Mouse (Mus musculus): ENCODE results near the gene Wtap.
"Not testable (repeated sequence)": the region's sequence is repeated elsewhere in the genome, so short reads cannot be mapped to it uniquely, and the experiment has no call there.

Gene Wtap

GRCm38 (mm10) chr17:12994069-12994468, at the start of gene Wtap:
TSS of gene Wtap (minus strand) at chr17:12994169.
- DNase-seq (ENCODE audit: low spot score) = no peak

DNA sequence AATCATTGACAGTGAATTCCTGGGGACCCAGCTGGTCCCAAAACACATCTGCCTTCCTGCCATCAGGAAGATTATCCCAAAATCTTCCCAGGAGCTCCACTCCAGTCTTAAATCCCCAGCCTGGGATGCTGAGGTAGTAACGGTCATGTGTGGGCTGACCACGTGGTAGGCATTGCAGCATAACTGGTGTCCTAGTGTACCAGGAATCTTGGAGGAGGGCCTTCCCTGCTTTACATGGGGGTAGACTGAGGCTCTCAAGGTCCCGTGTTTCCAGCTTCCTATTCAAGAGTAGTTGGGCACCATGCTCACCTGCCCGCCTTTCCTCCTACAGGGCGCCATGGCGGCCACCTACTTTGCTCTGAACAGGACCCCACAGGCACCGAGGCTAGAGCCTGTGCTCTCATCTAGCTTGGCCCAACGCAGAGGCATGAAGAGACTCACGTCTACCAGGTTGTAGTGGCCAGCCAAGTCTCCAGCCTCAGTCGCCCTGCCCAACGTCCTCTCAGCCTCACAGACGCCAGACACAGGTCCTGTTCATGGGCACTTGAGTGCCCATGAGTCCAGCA, 42.7 kb upstream of the Wtap start:
- DNase-seq (ENCODE audit: low spot score) = not testable (repeated sequence)

DNA sequence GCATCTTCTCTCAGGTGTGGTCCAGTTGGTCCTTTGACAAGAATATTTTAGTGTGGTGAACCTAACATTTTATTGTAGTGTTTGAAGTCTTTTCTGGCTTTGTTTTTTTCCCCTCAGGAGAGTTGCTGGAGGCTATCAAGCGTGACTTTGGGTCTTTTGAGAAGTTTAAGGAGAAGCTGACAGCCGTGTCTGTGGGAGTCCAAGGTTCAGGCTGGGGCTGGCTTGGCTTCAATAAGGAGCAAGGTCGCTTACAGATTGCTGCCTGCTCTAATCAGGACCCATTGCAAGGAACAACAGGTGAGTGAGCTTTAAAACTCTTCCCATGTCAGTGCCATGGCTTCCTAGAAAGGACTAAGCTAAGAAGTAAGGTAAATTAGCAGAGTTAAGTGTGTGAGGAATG, 19.3 kb upstream of the Wtap start:
- DNase-seq (ENCODE audit: low spot score) = no peak

DNA sequence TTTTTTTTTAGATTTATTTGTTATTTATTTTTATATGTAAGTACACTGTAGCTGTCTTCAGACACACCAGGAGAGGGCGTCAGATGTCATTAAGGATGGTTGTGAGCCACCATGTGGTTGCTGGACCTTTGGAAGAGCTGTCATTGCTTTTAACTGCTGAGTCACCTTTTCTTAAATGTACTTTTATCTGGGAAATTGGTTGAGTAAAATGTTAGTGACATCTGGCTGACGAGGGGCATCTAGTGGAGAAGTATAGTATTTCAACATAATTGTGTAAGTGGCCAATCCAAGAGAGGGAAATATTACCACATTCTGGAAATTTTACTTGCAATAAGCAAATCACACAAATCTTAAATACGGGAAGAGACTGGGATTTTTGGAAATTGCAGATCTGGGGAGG, 15.9 kb upstream of the Wtap start:
- no peak for DNase-seq (ENCODE audit: low spot score)

DNA sequence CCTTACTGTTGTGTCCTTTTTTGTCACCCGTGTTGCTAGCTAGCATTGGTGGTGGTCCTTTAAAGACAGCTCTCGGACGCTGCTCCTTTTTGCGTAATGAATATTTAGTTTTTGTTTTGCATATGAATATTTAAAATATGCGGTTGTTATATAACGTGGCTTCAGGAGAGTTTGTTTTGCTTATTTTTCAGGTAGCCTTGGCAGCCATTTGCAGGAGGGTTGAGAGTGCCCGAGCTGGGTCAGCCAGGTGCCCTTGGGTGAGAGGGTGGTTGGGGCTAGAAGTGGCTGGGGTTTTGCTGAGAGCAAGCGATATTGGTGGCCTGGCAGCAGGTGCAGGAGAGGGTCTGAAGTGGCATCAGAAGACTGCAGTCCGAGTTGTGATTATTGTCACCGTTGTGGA, 14.6 kb upstream of the Wtap start:
- DNase-seq (ENCODE audit: low spot score) = no peak

DNA sequence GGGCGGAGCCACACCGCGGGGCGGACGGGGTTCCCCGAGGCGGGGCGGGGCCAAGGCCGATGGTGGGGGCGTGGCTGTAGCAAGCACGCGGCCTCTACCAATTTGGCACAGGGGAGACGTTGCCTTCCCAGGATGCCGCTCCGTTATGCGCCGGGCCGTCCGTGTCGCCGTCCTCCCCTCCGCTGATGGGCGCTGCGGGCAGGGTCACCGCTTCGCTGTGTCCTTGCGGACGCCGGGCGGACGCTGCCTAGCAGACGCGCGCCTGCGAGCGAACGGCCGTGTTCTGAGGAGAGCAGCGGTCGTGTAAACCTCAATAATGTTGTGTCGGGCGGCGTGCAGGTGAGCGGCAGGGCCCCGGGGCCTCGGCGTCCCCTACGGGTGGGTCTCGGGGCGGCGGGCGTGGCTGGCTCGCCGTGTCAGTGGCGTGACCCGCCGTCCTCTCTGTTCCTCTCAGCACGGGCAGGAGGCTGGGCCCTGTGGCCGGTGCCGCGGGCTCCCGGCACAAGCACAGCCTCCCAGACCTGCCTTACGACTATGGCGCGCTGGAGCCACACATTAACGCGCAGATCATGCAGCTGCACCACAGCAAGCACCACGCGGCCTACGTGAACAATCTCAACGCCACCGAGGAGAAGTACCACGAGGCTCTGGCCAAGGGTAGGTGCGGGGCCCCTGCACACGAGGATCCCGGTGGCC, 13.9 kb upstream of the Wtap start:
- peak; percentile 96 for DNase-seq (ENCODE audit: low spot score)

- no peak for DNase-seq (ENCODE audit: low spot score)
Observed at GRCm38 (mm10) chr17:13006984-13007383, 13.0 kb upstream of the Wtap start.

DNA sequence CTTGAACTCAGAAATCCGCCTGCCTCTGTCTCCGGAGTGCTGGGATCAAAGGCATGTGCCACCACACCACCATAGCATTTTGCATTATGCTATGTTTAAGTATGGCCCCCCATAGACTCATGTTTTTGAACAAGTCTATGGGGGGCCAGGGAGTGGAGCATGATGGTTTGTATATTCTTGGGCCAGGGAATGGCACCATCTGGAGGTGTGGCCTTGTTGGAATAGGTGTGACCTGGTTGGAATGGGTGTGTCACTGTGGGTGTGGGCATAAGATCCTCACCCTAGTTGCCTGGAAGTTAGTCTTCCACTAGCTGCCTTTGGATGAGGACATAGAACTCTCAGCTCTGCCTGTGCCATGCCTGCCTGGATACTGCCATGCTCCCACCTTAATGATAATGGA, 12.6 kb upstream of the Wtap start, which contains the start of gene Sod2:
Gene Sod2 (plus strand): TSS at position 301 of the 400 bp plus-strand sequence.
- not testable (repeated sequence) for DNase-seq (ENCODE audit: low spot score)

DNA sequence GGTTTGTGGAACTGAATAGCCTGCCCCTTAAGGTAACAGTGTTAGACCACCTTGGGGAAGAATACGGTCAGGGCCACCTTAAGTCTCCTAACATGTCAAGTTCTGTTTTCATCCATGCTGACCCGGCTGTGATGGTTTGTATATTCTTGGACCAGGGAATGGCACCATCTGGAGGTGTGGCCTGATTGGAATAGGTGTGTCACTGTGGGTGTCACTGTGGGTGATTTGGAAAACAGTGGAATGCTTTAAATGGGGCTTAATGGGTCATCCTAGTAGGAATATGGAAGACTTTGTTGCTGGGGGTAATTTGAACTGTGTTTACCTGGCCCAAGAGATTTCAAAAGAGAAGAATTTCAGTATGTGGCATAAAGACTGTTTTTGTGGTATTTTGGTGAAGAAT, 10.5 kb upstream of the Wtap start:
- DNase-seq (ENCODE audit: low spot score) = not testable (repeated sequence)

DNA sequence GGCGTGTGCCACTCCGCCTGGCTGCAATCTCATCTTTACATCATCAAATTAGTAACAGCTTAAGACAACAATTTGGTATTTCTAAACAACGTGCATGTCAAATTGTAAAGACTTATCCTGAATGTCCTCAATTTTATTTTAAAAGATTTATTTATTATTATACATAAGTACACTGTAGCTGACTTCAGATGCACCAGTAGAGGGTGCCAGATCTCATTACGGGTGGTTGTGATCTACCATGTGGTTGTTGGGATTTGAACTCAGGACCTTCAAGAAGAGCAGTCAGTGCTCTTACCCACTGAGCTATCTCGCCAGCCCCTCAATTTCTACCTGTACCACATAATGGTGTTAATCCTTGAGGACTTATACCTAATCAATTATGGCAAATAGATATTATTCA, 8.3 kb upstream of the Wtap start:
- not testable (repeated sequence) for DNase-seq (ENCODE audit: low spot score)

- no peak for DNase-seq (ENCODE audit: low spot score)
Observed at GRCm38 (mm10) chr17:12999069-12999468, 5.1 kb upstream of the Wtap start.

- DNase-seq (ENCODE audit: low spot score) = no peak
Observed at GRCm38 (mm10) chr17:12997890-12998289, 3.9 kb upstream of the Wtap start.

DNA sequence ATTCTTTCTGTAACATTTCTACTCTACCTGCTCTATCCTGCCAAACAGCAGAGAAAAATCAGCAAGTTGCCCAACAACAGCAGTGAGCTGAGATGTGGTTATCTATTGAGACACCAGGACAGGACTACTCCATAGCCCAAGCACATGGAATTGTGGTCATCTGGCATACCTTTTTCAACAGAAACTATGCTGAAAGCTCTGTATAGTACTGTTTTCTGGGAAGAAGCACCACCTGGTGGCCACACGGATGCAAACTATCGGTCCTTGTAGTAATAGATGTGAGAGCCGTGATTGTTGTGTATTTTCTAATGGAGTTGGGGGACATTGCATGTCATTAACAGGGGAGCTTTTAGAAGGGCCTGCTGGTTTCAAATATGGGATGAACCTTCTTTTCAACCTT, 2.4 kb upstream of the Wtap start:
- DNase-seq (ENCODE audit: low spot score) = no peak

DNA sequence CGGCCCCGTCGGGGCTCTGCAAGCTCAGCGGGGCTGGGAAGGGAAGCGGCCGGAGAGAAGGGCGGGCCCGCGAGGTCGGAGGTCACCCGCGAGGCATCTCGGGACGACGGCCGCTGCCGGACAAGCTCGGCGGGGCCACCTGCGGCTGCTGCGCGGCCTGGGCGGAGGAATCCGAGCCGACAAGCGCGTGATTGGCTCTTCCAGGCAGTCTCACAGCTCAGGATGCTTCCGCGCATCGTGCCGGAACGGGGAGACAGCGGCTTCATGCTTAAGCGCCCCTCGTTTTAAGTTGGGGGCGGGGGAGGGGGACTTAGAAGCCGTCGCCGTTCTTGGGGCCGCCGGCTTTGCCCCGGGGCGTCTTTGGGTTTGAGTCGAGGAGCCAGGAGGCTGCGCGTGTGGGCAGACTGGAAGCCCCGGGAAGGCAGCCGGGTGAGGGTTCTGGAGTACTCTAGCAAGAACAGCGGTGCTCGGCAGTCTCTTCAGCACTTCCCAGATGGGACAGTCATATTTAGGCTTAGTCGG, 1.4 kb downstream of the Wtap start:
- peak; percentile 89 for DNase-seq (ENCODE audit: low spot score)

DNA sequence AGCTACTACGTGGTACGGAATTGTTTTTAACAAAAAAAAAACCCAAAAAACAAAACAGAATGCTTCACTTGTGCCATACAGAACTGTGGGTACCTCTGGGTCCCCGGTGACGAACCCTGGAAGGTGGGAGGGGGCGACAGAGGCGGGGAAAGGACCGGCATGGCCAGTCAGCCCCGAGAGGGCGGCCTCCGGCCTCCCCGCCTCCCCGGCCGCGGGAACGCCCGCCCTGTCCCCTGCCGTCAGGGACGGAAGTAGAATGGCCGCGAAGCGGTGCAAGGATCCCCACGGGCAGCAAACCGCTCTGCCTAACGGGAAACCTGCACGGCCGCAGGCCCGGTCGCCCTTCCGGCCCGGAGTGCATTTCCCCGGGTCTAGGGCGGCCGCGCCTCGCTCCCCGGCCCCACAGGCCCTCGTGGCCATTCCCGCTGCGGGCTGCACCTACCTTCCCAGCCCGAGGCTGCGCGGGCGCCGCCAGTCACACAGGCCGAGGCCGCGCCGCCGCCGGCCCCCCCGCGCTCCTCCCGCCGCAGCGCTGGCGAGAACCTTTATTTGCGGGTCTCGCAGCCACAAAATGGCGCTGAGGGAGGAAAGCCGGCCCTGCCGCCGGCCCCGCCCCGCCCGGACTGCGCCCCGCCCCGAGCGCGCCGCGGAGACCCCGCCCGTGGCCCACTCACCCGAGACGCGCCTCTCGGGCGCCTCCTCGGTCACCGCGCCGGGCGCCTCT, 2.2 kb downstream of the Wtap start:
- DNase-seq (ENCODE audit: low spot score) = peak; percentile 75

GRCm38 (mm10) chr17:12991194-12991634, 2.8 kb downstream of the Wtap start:
- no peak for DNase-seq (ENCODE audit: low spot score)

- no peak for DNase-seq (ENCODE audit: low spot score)
Observed at GRCm38 (mm10) chr17:12990567-12991145, 3.3 kb downstream of the Wtap start.

DNA sequence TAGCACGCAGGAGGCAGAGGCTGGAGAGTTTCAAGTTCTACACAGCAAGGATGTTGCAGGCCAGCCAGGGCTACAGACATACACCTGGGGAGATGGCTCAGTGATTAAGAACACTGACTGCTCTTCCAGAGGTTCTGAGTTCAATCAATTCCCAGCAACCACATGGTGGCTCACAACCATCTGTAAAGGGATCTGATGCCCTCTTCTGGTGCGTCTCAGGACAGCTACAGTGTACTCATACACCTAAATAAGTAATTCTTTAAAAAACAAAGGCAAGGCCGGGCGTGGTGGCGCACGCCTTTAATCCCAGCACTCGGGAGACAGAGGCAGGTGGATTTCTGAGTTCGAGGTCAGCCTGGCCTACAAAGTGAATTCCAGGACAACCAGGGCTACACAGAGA, 5.9 kb downstream of the Wtap start:
- DNase-seq (ENCODE audit: low spot score) = not testable (repeated sequence)

GRCm38 (mm10) chr17:12983988-12984387, 10.0 kb downstream of the Wtap start:
- no peak for DNase-seq (ENCODE audit: low spot score)

DNA sequence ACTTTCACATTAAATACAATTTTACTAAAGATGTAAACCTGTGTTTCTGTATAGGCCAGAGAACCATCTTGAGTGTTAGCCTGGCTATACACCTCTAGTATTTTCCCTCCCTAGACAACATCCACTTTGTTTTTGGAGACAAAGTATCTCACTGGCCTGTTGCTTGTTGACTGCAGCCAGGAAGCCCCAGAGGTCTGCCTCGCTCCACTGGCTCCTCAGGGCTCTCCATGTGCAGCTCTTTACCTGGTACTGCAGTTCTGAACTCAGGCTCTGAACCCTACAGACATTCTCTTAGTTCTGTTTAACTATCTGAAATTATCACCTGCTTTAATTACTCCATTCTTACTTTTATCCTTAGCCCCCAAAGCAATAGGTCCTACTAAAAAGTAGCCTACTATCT, 15.4 kb downstream of the Wtap start:
- no peak for DNase-seq (ENCODE audit: low spot score)

DNA sequence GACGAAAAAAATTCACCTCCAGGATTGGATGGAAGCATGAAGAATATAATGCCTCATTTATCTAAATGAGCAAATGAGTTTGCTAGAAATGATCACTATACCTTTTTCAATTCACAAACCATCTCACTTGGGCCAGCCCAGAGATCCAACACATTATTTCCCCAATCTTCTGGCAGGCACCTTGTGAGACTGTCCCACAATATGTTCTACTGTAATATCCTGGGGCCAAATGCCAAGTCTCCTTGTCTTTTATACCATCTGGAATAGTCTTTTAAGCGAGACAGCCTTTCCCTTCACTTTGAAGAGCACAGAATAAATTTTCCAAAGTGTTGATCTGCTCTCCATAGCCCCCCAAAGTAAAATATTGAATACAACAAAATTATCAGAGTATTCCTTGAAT, 20.1 kb downstream of the Wtap start:
- no peak for DNase-seq (ENCODE audit: low spot score)

- DNase-seq (ENCODE audit: low spot score) = no peak
Observed at GRCm38 (mm10) chr17:12967173-12967572, 26.8 kb downstream of the Wtap start.

- no peak for DNase-seq (ENCODE audit: low spot score)
Observed at GRCm38 (mm10) chr17:12963476-12963875, 30.5 kb downstream of the Wtap start.

Data from left cerebral cortex, adult 11 months (tissue).